Mouse (Mus musculus) mammary gland, adult 2 months (tissue): Measurements from ENCODE around the gene Ldoc1. TPM values are rescaled to one million over a fixed set of nuclear protein-coding genes. Genes with fewer than 3 reads are reported as not detected.

Experiments used
- polyA plus RNA-seq: library from polyadenylated mRNA; depleted of rRNA; stranded (reverse); fragments of >200 nt; gene quantifications from 2 replicates; pipeline ENCODE4 v1.2.3, GENCODE M21; 2012; ENCODE audit warnings: low replicate concordance; rRNA removed

Gene Ldoc1
- not detected in 2 replicates for polyA plus RNA-seq

GRCm38 (mm10) chrX:61709302-61710033 is at the start of gene Ldoc1:
Gene Ldoc1, plus strand, starts transcription at chrX:61709497.

